Mouse (Mus musculus): ENCODE results near the gene Bcor.

Bcor gene

GRCm38 (mm10) chrX:12087511-12088300 lies 72.4 kb downstream of the Bcor start:
- in situ Hi-C loops (cut with MboI; ENCODE audit: low sequenced_read_pairs), result loop anchor here (10.0 kb wide), 1 partner anchor 47 kb away; no protein-coding TSS in a partner anchor

GRCm38 (mm10) chrX:12086674-12087510 lies 73.3 kb downstream of the Bcor start:
- in situ Hi-C loops (cut with MboI; ENCODE audit: low sequenced_read_pairs), result loop anchor here (10.0 kb wide), 1 partner anchor 48 kb away; no protein-coding TSS in a partner anchor

GRCm38 (mm10) chrX:12085949-12086348 lies 74.2 kb downstream of the Bcor start:
- in situ Hi-C loops (cut with MboI; ENCODE audit: low sequenced_read_pairs), result loop anchor here (10.0 kb wide), 1 partner anchor 49 kb away; no protein-coding TSS in a partner anchor

- in situ Hi-C loops (cut with MboI; ENCODE audit: low sequenced_read_pairs), result loop anchor here (10.0 kb wide), 1 partner anchor 50 kb away; no protein-coding TSS in a partner anchor
These were observed 74.9 kb downstream of the Bcor start for GRCm38 (mm10) chrX:12085290-12085689.

- in situ Hi-C loops (cut with MboI; ENCODE audit: low sequenced_read_pairs), result loop anchor here (10.0 kb wide), 1 partner anchor 50 kb away; no protein-coding TSS in a partner anchor
These were observed 75.5 kb downstream of the Bcor start for GRCm38 (mm10) chrX:12084698-12085097.

GRCm38 (mm10) chrX:12083631-12084030 lies 76.5 kb downstream of the Bcor start:
- in situ Hi-C loops (cut with MboI; ENCODE audit: low sequenced_read_pairs), result loop anchor here (10.0 kb wide), 1 partner anchor 51 kb away; no protein-coding TSS in a partner anchor

GRCm38 (mm10) chrX:12082736-12083135 lies 77.4 kb downstream of the Bcor start:
- in situ Hi-C loops (cut with MboI; ENCODE audit: low sequenced_read_pairs), result loop anchor here (10.0 kb wide), 1 partner anchor 52 kb away; no protein-coding TSS in a partner anchor

GRCm38 (mm10) chrX:12082184-12082583 lies 78.0 kb downstream of the Bcor start:
- in situ Hi-C loops (cut with MboI; ENCODE audit: low sequenced_read_pairs), result loop anchor here (10.0 kb wide), 1 partner anchor 53 kb away; no protein-coding TSS in a partner anchor

GRCm38 (mm10) chrX:12081741-12082155 lies 78.4 kb downstream of the Bcor start:
- in situ Hi-C loops (cut with MboI; ENCODE audit: low sequenced_read_pairs), result loop anchor here (10.0 kb wide), 1 partner anchor 53 kb away; no protein-coding TSS in a partner anchor

- in situ Hi-C loops (cut with MboI; ENCODE audit: low sequenced_read_pairs), result loop anchor here (10.0 kb wide), 1 partner anchor 54 kb away; no protein-coding TSS in a partner anchor
These were observed 79.0 kb downstream of the Bcor start for GRCm38 (mm10) chrX:12080904-12081740.

- in situ Hi-C loops (cut with MboI; ENCODE audit: low sequenced_read_pairs), result loop anchor here (10.0 kb wide), 1 partner anchor 55 kb away; no protein-coding TSS in a partner anchor
These were observed 79.9 kb downstream of the Bcor start for GRCm38 (mm10) chrX:12080095-12080903.

- in situ Hi-C loops (cut with MboI; ENCODE audit: low sequenced_read_pairs), result loop anchor here (10.0 kb wide), 1 partner anchor 55 kb away; no protein-coding TSS in a partner anchor
These were observed 80.7 kb downstream of the Bcor start for GRCm38 (mm10) chrX:12079309-12080094.

- in situ Hi-C loops (cut with MboI; ENCODE audit: low sequenced_read_pairs), result no loop called here
These were observed 81.2 kb downstream of the Bcor start for GRCm38 (mm10) chrX:12079059-12079308.

GRCm38 (mm10) chrX:12078195-12079058 lies 81.7 kb downstream of the Bcor start:
- in situ Hi-C loops (cut with MboI; ENCODE audit: low sequenced_read_pairs), result no loop called here

GRCm38 (mm10) chrX:12077601-12077980 lies 82.6 kb downstream of the Bcor start:
- in situ Hi-C loops (cut with MboI; ENCODE audit: low sequenced_read_pairs), result no loop called here

- in situ Hi-C loops (cut with MboI; ENCODE audit: low sequenced_read_pairs), result no loop called here
These were observed 83.2 kb downstream of the Bcor start for GRCm38 (mm10) chrX:12076763-12077600.

- in situ Hi-C loops (cut with MboI; ENCODE audit: low sequenced_read_pairs), result no loop called here
These were observed 87.4 kb downstream of the Bcor start for GRCm38 (mm10) chrX:12072721-12073120.
